Mouse (Mus musculus) heart, adult 2 months (tissue): ENCODE measurements around the gene Gm11554.

Experiments
- CTCF ChIP-seq: fragments of 200-600 bp; IDR thresholded peaks from 2 replicates; pipeline ENCODE4 v1.8.1; 2022; ENCODE audit warnings: antibody characterized with exemption, mild to moderate bottlenecking, moderate library complexity
- POLR2A ChIP-seq: fragments of 200-500 bp; IDR thresholded peaks from 2 replicates; pipeline ENCODE4 v1.6.1; 2011; ENCODE audit warnings: mild to moderate bottlenecking, low read depth, low read length, control low read depth; ENCODE audit not compliant: insufficient read depth

GRCm38 (mm10) chr11:99758877-99759276, 45.4 kb downstream of the Gm11554 start:
- no peak for TF ChIP-seq CTCF
- no peak for TF ChIP-seq POLR2A
